Mouse (Mus musculus) ES-E14 (cell line): ENCODE results near the gene Capn2. TPM values are rescaled to one million over a fixed set of nuclear protein-coding genes. Genes with fewer than 3 reads are reported as not detected.

Source experiments
- DNase-seq: peaks from one replicate; pipeline ENCODE4 v3.0.0-alpha.2; 2013; ENCODE audit warnings: low read depth, low spot score
- H3K27ac ChIP-seq: 2 replicates; pipeline ENCODE4 v1.5.1; 2012; ENCODE audit warnings: low read depth, mild to moderate bottlenecking, low read length, moderate library complexity, mixed read lengths; ENCODE audit not compliant: poor library complexity, insufficient read depth, severe bottlenecking
- H3K36me3 ChIP-seq: 2 replicates; pipeline ENCODE4 v1.6.1; 2012; ENCODE audit warnings: mild to moderate bottlenecking, low read length, moderate library complexity, mixed read lengths; ENCODE audit not compliant: control insufficient read depth, poor library complexity, insufficient read depth, severe bottlenecking
- H3K4me1 ChIP-seq, 2 experiments: fragments of 150-350 bp in 1 of 2; sonication (generic) in 1 of 2; 2 replicates each; pipeline ENCODE4 v1.6.1; 2012; ENCODE audit warnings: low read length in 2 of 2, mild to moderate bottlenecking in 1 of 2, mixed read lengths in 1 of 2; ENCODE audit not compliant: control insufficient read depth in 2 of 2, insufficient read depth in 2 of 2, poor library complexity in 1 of 2
- H3K4me3 ChIP-seq, 2 experiments: fragments of 150-350 bp in 1 of 2; sonication (generic) in 1 of 2; 2 replicates each; pipeline ENCODE4 v1.5.1; 2012; ENCODE audit warnings: low read length in 2 of 2, low read depth in 1 of 2, mild to moderate bottlenecking in 1 of 2, mixed read lengths in 1 of 2; ENCODE audit not compliant: insufficient read depth in 1 of 2, poor library complexity in 1 of 2, severe bottlenecking in 1 of 2
- H3K9ac ChIP-seq: 2 replicates; pipeline ENCODE4 v1.6.1; 2012; ENCODE audit warnings: low read depth, mild to moderate bottlenecking, low read length, mixed read lengths; ENCODE audit not compliant: poor library complexity, insufficient read depth, severe bottlenecking
- H3K9me3 ChIP-seq: fragments of 150-350 bp; sonication (generic); 2 replicates; pipeline ENCODE4 v1.6.1; 2012; ENCODE audit warnings: low read depth, mild to moderate bottlenecking, low read length; ENCODE audit not compliant: control insufficient read depth, insufficient read depth
- CHD2 ChIP-seq: IDR thresholded peaks from 2 replicates; pipeline ENCODE4 v1.6.1; 2014; ENCODE audit warnings: mild to moderate bottlenecking, low read depth, low read length, inconsistent platforms
- HCFC1 ChIP-seq: IDR thresholded peaks from 2 replicates; pipeline ENCODE4 v1.6.1; 2012; ENCODE audit warnings: low read length, inconsistent platforms, borderline replicate concordance; ENCODE audit not compliant: insufficient read depth
- MAFK ChIP-seq: IDR thresholded peaks from 2 replicates; pipeline ENCODE4 v1.6.1; 2014; ENCODE audit warnings: mild to moderate bottlenecking, low read depth, low read length, inconsistent platforms; ENCODE audit not compliant: insufficient read depth
- ZC3H11A ChIP-seq: IDR thresholded peaks from 2 replicates; pipeline ENCODE4 v1.6.1; 2012; ENCODE audit warnings: low read depth, mild to moderate bottlenecking, inconsistent platforms, low read length, borderline replicate concordance
- ZNF384 ChIP-seq: IDR thresholded peaks from 2 replicates; pipeline ENCODE4 v1.6.1; 2012; ENCODE audit warnings: low read depth, low read length, inconsistent platforms
- in situ Hi-C, 2 experiments: fragments of 600-800 bp; cut with MboI; formaldehyde crosslinking; loops; one replicate each; pipeline ENCODE4 v1.15.1; 2025; ENCODE audit warnings: low sequenced_read_pairs in 2 of 2, inconsistent platforms in 1 of 2; ENCODE audit not compliant: unreplicated experiment in 2 of 2
- total RNA-seq: library from RNA; depleted of rRNA; stranded (reverse); fragments of 300-350 nt; gene quantifications from 2 replicates; pipeline ENCODE4 v1.2.3, GENCODE M21; 2012

The Capn2 gene
- total RNA-seq, 1 experiment = 72.3 TPM

DNA sequence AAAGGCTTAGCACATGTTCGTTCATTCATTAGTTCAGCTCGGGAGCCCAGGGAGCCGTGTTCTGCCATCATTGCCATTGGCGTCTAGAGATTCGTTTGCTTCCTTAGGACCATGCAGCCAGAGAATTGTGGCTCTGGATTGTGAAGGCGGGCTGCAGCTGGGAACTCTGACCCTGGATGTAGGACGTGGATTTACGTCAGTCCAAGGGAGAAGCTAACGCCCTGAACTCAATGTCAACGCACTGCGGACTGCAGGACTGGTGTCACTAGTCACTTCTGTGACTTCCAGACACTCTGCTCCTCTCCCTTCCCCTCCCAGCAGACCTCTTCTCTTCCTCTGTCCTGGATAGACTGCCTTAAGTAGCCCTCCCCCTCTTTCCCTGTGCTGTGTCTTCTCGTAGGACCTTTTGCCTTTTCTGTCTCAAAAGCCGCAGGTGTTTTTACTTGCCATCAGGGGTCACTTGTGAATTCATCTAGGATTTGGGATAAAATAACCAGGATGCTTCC lies 9.9 kb upstream of the Capn2 start:
- Histone ChIP-seq H3K27ac (no peak overlapping the region), H3K4me3 (no peak overlapping the region), H3K9ac (no peak overlapping the region), H3K36me3 (no peaks in the 10 kb centered on the region), H3K9me3 (no peaks in the 10 kb centered on the region), H3K4me1 (peaks cover 0 to 13% of the 10 kb centered on the region in 2 experiments; a peak in 3 of 4 replicates)
- DNase-seq = no peak
- in situ Hi-C loops = loop anchor here in 1 of 2 experiments (10.0 kb wide), 1 partner anchor 373 kb away; no protein-coding TSS in a partner anchor
- TF ChIP-seq CHD2 = no peak
- no peak for TF ChIP-seq MAFK
- no peak for TF ChIP-seq ZC3H11A
- TF ChIP-seq ZNF384 = no peak
- no peak for TF ChIP-seq HCFC1

- H3K27ac ChIP-seq = no peak overlapping the region
- DNase-seq = no peak
- no peak overlapping the region for H3K9ac ChIP-seq
- no peaks in the 10 kb centered on the region for H3K9me3 ChIP-seq
- no peak overlapping the region for H3K4me3 ChIP-seq
- peaks cover 0 to 13% of the 10 kb centered on the region in 2 experiments; a peak in 3 of 4 replicates for H3K4me1 ChIP-seq
- H3K36me3 ChIP-seq = no peaks in the 10 kb centered on the region
- no peak for TF ChIP-seq CHD2
- TF ChIP-seq HCFC1 = no peak
- no peak for TF ChIP-seq MAFK
- TF ChIP-seq ZNF384 = no peak
- no peak for TF ChIP-seq ZC3H11A
- in situ Hi-C loops = loop anchor here in 1 of 2 experiments (10.0 kb wide), 1 partner anchor 371 kb away; no protein-coding TSS in a partner anchor
Observed at GRCm38 (mm10) chr1:182525601-182526000, 8.2 kb upstream of the Capn2 start.

- in situ Hi-C loops = loop anchor here in 1 of 2 experiments (10.0 kb wide), 1 partner anchor 369 kb away; no protein-coding TSS in a partner anchor
- no peak for TF ChIP-seq ZC3H11A
- TF ChIP-seq CHD2 = no peak
- TF ChIP-seq ZNF384 = no peak
- TF ChIP-seq HCFC1 = no peak
- no peak for TF ChIP-seq MAFK
- no peaks in the 10 kb centered on the region for H3K9me3 ChIP-seq
- H3K9ac ChIP-seq = no peak overlapping the region
- H3K4me1 ChIP-seq = peaks cover 0 to 15% of the 10 kb centered on the region in 2 experiments
- no peak overlapping the region for H3K4me3 ChIP-seq
- no peak for DNase-seq
- no peaks in the 10 kb centered on the region for H3K36me3 ChIP-seq
- no peak overlapping the region for H3K27ac ChIP-seq
Observed at GRCm38 (mm10) chr1:182523692-182524091, 6.3 kb upstream of the Capn2 start.

DNA sequence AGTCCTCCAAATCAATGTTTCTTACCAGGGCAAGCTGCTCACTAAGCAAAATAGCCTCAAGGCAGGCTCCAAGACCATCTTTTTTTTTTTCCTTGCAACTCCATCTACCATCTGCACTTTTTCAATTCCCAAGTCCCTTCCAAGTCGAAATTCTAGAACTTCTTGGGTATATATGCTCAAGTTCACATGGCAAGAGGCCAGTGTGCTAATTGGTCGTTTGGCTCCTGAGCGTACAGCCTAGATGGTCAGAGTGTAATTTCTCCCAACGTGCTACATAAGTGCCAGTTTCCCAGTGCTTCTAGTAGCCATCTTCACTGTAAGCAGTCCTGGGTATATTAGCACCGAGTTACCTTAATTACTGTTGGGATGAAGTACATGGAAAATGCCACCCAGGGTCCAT lies 5.6 kb upstream of the Capn2 start:
- Histone ChIP-seq H3K4me1 (peaks cover 0 to 12% of the 10 kb centered on the region in 2 experiments), H3K4me3 (no peak overlapping the region), H3K27ac (no peak overlapping the region), H3K36me3 (no peaks in the 10 kb centered on the region), H3K9me3 (no peaks in the 10 kb centered on the region), H3K9ac (no peak overlapping the region)
- in situ Hi-C loops = loop anchor here in 1 of 2 experiments (10.0 kb wide), 1 partner anchor 368 kb away; no protein-coding TSS in a partner anchor
- TF ChIP-seq HCFC1 (no peak), ZC3H11A (no peak), ZNF384 (no peak), CHD2 (no peak), MAFK (no peak)
- DNase-seq = no peak

DNA sequence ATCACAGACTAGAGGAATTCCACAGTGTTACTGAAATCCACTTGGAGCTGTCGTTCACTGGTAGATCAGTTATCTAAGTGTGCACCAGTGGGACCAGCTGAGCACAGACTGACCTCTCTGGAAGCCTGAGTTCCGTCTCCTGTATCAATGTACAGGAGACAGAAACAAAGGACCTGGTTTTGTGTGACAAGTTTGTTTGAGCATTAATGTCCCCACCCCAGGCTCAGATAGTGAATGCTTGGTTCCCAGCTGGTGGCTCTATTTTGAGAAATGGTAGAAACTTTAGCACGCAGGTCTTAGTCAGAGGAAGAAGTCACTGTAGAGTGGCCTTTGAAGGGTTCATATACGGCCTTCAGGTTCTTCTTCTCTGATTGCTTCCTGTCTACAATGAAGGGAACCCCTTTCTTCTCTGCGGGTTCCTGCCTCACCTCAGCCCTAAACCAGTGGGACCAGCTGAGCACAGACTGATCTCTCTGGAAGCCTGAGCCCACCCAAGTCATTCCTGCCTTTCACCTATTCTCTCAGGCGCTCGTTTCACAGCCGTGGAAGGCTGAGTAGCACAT lies 3.6 kb upstream of the Capn2 start:
- in situ Hi-C loops = loop anchor here in 1 of 2 experiments (10.0 kb wide), 1 partner anchor 366 kb away; no protein-coding TSS in a partner anchor
- no peak for TF ChIP-seq HCFC1
- Histone ChIP-seq H3K4me3 (no peak overlapping the region), H3K4me1 (peaks cover 0 to 3% of the 10 kb centered on the region in 2 experiments; a peak in 3 of 4 replicates), H3K36me3 (no peaks in the 10 kb centered on the region), H3K27ac (no peak overlapping the region), H3K9me3 (no peaks in the 10 kb centered on the region), H3K9ac (no peak overlapping the region)
- no peak for DNase-seq
